Mouse (Mus musculus) testis, postnatal 10 days (tissue): ENCODE data around the gene Zfp426.

Experiments used
- DNase-seq: peaks from one replicate; pipeline ENCODE4 v3.0.0; 2021; ENCODE audit warnings: low spot score

Gene Zfp426

DNA sequence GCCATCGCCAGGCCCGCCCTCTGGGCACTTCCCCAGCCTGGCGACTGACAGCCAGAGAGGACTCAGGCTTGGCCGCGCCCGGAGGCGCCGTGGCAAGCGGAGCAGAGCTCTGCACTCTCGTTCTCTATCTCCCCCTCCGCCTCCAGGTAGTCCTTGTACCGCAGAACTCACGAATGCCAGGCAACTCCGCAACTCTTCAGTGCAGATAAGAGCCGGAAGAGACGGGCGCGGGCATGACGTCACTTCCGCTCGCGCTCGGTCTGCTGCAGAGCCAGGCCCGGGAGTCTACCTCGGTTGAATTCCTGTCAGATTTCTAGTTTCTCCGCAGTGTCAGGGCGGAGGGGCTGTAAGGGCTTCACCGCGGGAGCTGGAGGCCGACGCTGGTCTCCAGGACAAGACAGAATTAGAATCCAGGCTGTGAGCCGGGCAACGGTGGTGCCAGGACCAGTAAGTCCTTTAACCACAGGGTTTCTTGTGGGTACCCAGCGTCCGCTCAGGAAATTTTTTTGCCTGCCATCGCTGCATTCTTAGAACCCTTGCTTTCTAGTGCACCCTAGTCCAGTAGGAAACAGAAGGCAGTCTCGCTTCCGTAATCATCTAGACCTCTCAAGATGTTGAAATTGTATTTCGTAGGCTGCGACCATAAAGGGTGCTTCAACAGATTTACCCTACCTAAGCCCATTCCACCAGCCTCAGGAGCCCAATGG lies at the start of gene Zfp426:
Gene Zfp426 (minus strand): TSS at position 220 of the 707 bp plus-strand sequence.
- DNase-seq: peak; percentile 88

DNA sequence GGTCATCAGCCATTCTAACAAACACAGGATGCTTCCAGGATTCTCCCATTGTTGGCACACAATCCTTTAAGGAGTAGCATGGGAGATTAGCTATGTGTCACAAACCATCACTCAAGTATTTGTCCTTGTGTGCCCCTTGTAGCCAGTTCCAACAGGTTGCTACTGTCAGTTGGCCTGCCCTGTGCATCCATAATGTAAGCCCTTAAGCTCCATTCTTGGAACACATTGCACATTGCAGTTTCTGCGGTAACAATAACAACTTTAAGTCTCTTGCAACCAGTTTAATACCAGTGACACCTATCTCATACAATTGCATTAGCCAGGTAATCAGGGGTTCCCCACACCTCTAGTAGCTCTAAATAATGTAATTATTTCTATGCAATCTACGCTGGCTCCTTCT lies 44.1 kb upstream of the Zfp426 start:
- no peak for DNase-seq

DNA sequence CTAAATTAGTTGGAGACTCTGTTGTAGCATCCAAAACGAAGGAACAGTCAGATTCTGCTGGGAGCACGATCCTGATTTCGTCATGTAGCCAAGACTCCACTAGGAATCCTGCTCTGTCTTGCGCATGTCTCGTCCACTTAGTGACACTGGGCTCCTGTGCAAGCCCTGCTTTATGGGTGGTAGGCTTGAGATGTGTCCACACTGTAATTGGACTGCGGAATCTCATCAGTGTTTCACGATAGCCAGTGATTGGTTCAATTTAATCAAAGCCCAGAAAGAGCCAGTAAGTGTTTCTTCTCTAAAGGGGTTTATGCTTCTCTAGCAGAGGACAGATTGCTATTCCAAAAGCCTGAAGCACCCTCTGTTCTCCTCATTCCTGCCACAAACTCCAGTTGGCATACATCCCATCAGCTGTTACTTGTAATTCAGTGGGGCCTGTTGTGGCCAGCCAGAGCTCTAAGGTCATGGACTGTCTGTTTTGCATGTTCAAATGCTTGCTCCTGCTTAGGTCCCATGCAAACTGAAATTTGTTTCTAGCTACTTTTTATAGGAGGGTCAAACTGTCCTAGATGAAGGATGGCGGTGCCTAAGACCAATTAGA lies 41.9 kb upstream of the Zfp426 start:
- no peak for DNase-seq

DNA sequence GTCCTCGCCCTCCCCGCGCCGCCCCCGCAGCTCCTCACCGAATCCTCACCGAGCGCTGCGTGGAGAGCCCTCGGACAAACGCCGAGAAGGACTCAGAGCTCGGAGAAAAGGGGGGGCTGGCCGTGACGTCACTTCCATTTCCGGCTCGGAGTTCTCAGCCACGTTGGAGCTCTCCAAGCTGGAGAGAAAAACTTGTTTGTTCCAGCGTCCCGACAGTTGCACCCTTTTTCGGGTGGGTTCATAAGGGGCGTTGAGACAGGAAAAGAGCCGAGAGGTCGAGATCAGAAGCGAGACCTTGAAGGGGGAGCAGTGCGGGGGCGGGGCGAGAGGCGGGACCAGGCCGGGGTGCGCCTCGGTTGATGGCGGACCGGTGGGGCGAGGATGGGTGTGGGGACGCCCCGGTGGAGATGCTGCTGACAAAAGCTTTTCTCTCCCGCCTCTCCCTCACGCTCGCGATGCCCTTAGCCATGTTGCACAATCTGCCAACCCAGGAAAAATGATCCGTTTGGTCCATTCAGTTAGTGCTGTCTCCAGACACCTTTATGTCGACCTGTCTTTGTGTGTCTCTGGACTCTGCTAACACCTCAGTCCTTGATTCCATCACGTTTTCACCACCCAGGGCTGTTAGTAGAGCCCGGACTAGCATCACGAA lies 28.9 kb upstream of the Zfp426 start, which contains the start of gene Zfp266:
Gene Zfp266 (minus strand): TSS at position 112 of the 652 bp plus-strand sequence.
- DNase-seq: peak; percentile 95

GRCm38 (mm10) chr9:20520531-20521210 lies 28.1 kb upstream of the Zfp426 start:
- DNase-seq: no peak

- DNase-seq: no peak
Observed at GRCm38 (mm10) chr9:20519949-20520348, 27.4 kb upstream of the Zfp426 start.

- DNase-seq: no peak
Observed at GRCm38 (mm10) chr9:20518708-20519107, 26.2 kb upstream of the Zfp426 start.

- no peak for DNase-seq
Observed at GRCm38 (mm10) chr9:20517727-20518126, 25.2 kb upstream of the Zfp426 start.

DNA sequence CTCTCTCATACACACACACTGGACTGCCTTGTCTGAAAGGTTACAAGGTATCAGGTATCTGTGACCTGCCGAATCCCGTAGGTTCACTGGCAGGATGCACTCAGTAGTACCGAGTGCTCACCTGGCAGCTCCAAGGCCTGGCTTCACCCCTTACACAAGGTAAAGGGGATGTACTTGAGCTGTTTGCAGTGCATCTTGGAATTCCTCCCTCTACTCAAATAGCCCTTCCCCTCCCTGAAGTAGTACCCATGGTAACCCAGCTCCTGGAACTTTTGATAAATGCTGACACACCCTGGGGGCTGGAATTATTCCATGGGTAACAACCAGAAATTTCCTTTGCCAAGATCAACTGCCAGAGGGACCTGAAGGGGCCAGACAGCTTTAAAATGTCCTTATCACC lies 21.5 kb upstream of the Zfp426 start:
- DNase-seq: no peak

GRCm38 (mm10) chr9:20512714-20513113 lies 20.2 kb upstream of the Zfp426 start:
- no peak for DNase-seq

DNA sequence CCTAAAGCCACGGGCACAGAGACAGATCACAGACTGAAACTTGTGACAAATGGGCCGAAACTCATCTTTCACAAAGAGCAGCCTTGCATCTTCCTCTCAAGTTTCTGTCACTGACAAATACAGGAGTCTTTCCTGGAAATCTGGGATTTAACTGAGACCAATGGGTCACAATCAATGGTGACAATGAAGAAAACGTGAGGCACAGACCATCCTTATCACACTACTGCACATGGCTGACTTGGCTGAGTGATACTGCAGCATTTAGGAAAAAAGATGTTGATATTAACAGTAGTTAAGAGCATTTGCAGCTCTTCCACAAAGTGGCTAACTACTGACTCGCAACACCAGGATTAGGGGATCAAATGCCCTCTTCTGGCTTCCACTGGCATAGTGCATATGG lies 19.1 kb upstream of the Zfp426 start:
- no peak for DNase-seq

GRCm38 (mm10) chr9:20510346-20510745 lies 17.8 kb upstream of the Zfp426 start:
- no peak for DNase-seq

GRCm38 (mm10) chr9:20509676-20510075 lies 17.1 kb upstream of the Zfp426 start:
- no peak for DNase-seq

GRCm38 (mm10) chr9:20504801-20505200 lies 12.3 kb upstream of the Zfp426 start:
- DNase-seq: no peak

GRCm38 (mm10) chr9:20493281-20493680 lies 735 bp upstream of the Zfp426 start:
- DNase-seq: no peak

DNA sequence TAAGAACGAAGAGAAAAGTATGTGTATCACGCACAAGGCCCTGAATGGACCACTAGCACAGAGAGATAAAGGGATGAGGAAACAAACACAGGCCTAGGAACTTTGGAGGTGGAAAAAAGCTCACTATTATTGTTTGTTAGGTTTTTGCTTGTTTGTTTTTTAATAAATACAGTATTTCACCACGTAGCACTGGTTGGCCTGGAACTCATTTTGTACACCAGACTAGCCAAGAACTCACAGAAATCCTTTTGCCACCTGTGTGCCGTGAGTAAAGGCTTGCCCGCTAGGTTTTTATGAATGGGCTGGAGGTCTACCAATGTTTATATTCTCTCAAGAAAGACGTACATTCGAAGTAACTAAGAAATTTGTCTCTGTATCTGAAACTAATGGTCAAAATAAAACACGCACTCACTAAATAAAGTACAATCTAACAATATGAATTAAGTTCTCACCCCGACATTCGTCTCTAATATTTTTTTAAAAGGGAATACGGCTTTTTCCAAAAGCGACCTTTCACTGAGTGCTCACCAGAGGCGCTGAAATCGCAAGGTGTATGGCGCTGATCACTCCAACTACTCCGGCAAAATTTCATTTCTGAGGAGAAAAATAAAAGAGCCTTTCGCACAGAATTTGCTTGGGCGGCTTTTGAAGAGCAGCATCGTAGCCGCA lies 554 bp downstream of the Zfp426 start:
- no peak for DNase-seq

DNA sequence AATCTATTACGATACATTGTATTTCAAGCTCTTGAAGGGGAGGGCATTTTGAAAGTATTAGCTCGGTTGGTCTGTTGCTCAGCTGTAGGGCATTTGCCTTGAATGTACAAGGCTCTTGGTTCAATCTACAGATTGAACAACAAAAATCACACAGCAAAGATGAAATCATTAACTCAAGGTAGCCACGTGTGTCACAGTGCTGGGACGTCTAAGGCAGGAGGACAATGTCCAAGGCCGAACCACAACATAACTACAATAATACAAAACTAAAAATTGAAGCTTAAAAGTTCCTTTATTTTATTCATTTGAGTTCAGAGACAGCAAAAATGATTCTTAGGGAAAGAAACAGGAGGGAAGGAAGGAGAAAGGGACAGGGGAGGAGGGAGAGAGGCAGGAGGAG lies 3.0 kb downstream of the Zfp426 start:
- no peak for DNase-seq

- no peak for DNase-seq
Observed at GRCm38 (mm10) chr9:20479396-20479795, 13.2 kb downstream of the Zfp426 start.

DNA sequence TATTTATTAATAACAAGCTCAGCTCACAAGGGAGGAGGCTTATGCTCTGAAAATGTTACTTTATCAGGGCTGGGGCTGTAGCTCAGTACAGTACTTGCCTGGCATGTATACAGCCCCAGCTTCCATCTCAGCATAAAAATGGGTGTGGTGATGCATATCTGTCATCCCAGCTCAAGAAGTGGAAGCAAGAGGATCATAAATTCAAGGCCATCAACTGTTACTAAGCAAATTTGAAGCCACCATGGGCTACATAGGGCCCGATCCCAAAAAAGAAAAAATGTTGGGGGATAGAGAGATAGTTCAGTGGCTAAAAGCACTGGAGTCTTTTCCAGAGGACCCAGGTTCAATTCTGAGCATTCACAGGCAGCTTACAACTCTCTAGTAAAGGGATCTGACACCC lies 15.9 kb downstream of the Zfp426 start:
- DNase-seq: no peak

DNA sequence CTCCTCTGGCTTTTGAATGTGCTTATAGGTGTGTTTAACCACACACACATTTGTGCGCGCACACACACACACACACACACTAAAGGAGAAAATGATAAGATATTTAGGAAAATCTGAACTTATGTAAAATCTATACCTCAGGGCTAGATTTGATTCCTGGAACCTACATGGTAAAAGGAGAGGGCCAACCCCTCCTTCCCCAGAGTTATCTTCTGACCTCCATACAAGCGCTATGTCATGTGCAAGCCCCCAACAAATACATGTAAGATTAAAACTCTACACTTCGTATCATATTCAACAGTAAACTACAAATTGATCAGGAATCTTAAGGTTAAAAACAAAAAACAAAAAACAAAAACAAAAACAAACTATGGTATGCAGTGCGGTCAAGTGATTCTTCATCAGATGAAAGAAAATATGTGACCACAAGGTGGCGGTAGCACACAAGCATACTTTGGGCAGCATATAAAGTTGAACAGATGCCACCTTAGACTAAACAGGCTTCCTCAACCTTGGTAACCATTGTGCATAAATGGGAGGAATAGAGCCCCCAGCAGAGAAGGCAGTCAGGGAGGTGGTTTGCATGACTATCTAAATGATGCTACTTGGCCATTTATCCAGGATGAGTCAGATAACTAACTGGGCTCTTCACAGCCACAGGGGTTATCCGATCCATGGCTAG lies 25.6 kb downstream of the Zfp426 start:
- peak; percentile 67 for DNase-seq
